Mouse (Mus musculus) E14TG2a.4 (cell line): ENCODE measurements around the gene Caap1.

ENCODE experiments used
- CTCF ChIP-seq: conservative IDR thresholded peaks from 2 replicates; pipeline ENCODE4 v1.5.1; 2014; ENCODE audit warnings: low read length
- NANOG ChIP-seq: IDR thresholded peaks from 2 replicates; pipeline ENCODE4 v1.6.1; 2014; ENCODE audit warnings: borderline replicate concordance, low read length, mixed read lengths

DNA sequence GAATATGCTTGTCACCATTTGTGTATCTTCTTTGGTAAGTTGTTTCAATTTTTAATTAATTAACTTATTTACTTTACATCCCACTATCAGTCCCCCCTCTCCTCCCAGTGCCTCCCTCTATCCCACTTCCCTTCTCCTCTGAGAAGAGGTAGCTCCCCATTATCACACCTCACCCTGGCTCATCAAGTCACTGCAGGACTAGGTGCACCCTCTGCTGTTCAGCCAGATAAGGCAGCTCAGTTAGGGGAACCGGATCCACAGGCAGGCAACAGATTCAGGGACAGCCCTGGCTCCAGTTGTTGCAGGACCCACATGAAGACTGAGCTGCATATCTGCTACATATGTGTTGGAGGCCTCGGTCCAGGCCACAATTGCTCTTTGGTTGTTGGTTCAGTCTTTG lies 97.2 kb downstream of the Caap1 start:
- TF ChIP-seq CTCF (no peak), NANOG (no peak)
